Mouse (Mus musculus): ENCODE measurements around the gene Sepsecs.

GRCm38 (mm10) chr5:52638006-52638405, 31.5 kb downstream of the Sepsecs start:
- TF ChIP-seq CTCF (IDR thresholded peaks at IDR 0.05; ENCODE audit: borderline replicate concordance, insufficient read depth, low read depth, low read length) (no peak), POLR2A (IDR thresholded peaks at IDR 0.05; ENCODE audit: borderline replicate concordance, insufficient read depth, low read length) (no peak)

Measured in cerebellum, adult 2 months (tissue).